Mouse (Mus musculus) small intestine, adult 2 months (tissue): Measurements from ENCODE around the gene Smpdl3b. TPM values are rescaled to one million over a fixed set of nuclear protein-coding genes. Genes with fewer than 3 reads are reported as not detected.
"Not testable (repeated sequence)": the region's sequence is repeated elsewhere in the genome, so short reads cannot be mapped to it uniquely, and the experiment has no call there.

Experiments used
- H3K27ac ChIP-seq: fragments of 200-500 bp; 2 replicates; pipeline ENCODE4 v1.5.1; 2012; ENCODE audit warnings: low read depth, low read length, control low read depth, inconsistent platforms; ENCODE audit not compliant: insufficient read depth
- H3K27me3 ChIP-seq: fragments of 200-500 bp; 2 replicates; pipeline ENCODE4 v1.6.1; 2012; ENCODE audit warnings: mild to moderate bottlenecking, moderate library complexity, low read length, inconsistent platforms; ENCODE audit not compliant: control insufficient read depth, insufficient read depth
- H3K36me3 ChIP-seq: fragments of 200-500 bp; 2 replicates; pipeline ENCODE4 v1.6.1; 2012; ENCODE audit warnings: mild to moderate bottlenecking, low read length, control low read depth, inconsistent platforms; ENCODE audit not compliant: control insufficient read depth, insufficient read depth
- H3K4me1 ChIP-seq: fragments of 200-500 bp; 2 replicates; pipeline ENCODE4 v1.6.1; 2012; ENCODE audit warnings: low read length, inconsistent platforms, mixed read lengths; ENCODE audit not compliant: control insufficient read depth, insufficient read depth, insufficient read length
- H3K4me3 ChIP-seq: fragments of 200-500 bp; 2 replicates; pipeline ENCODE4 v1.5.1; 2012; ENCODE audit warnings: low read depth, mild to moderate bottlenecking, control low read depth, inconsistent platforms, low read length, moderate library complexity
- CTCF ChIP-seq: fragments of 200-500 bp; IDR thresholded peaks from 2 replicates; pipeline ENCODE4 v1.5.1; 2012; ENCODE audit warnings: low read depth, mild to moderate bottlenecking, control low read depth, inconsistent platforms, low read length, moderate library complexity, mixed read lengths; ENCODE audit not compliant: insufficient replicate concordance, insufficient read length; ENCODE audit errors: extremely low read depth
- POLR2A ChIP-seq: fragments of 200-500 bp; IDR thresholded peaks from 2 replicates; pipeline ENCODE4 v1.6.1; 2012; ENCODE audit warnings: low read depth, mild to moderate bottlenecking, control low read depth, inconsistent platforms, low read length, moderate library complexity
- WGBS: fragments of 180-500 bp; shearing (Covaris S2); methylation state at CpG from one replicate; pipeline ENCODE4 v1.1.7; 2018; 5-methylcytosine and 5-hydroxymethylcytosine counted together
- polyA plus RNA-seq: library from polyadenylated mRNA; depleted of rRNA; stranded (reverse); fragments of >200 nt; gene quantifications from 2 replicates; pipeline ENCODE4 v1.2.3, GENCODE M21; 2012

Smpdl3b gene
- polyA plus RNA-seq, 1 experiment, result 126 TPM

GRCm38 (mm10) chr4:132802171-132802637, 45.2 kb upstream of the Smpdl3b start:
- Histone ChIP-seq H3K27ac (peak overlapping the region; percentile 53), H3K4me1 (peaks cover 9% of the 10 kb centered on the region; the same call in 1 of the 2 replicates)

GRCm38 (mm10) chr4:132801176-132802077, 44.4 kb upstream of the Smpdl3b start:
- H3K36me3 ChIP-seq, result no peaks in the 10 kb centered on the region
- H3K27ac ChIP-seq, result peak overlapping the region; percentile 53
- WGBS, result 85% methylated on average over 18 of the region's 18 CpGs
- H3K27me3 ChIP-seq, result no peaks in the 10 kb centered on the region
- no peak overlapping the region for H3K4me3 ChIP-seq
- no peak for TF ChIP-seq CTCF
- TF ChIP-seq POLR2A, result no peak
- H3K4me1 ChIP-seq, result peaks cover 9% of the 10 kb centered on the region; the same call in 1 of the 2 replicates

More at GRCm38 (mm10) chr4:132802171-132802637, 45.2 kb upstream of the Smpdl3b start:
- peak overlapping the region; percentile 21; the same call in 1 of the 2 replicates for H3K4me3 ChIP-seq
- no peak for TF ChIP-seq CTCF
- no peak for TF ChIP-seq POLR2A
- WGBS, result 66% methylated on average over 16 of the region's 16 CpGs
- H3K27me3 ChIP-seq, result no peaks in the 10 kb centered on the region
- no peaks in the 10 kb centered on the region for H3K36me3 ChIP-seq

- H3K27ac ChIP-seq, result no peak overlapping the region
- no peak overlapping the region for H3K4me3 ChIP-seq
- no peaks in the 10 kb centered on the region for H3K36me3 ChIP-seq
- H3K27me3 ChIP-seq, result no peaks in the 10 kb centered on the region
- peaks cover 6% of the 10 kb centered on the region for H3K4me1 ChIP-seq
- 81% methylated on average over 4 of the region's 4 CpGs for WGBS
- TF ChIP-seq POLR2A (no peak), CTCF (no peak)
These were observed 42.8 kb upstream of the Smpdl3b start for GRCm38 (mm10) chr4:132799845-132800244.

- H3K4me3 ChIP-seq, H3K27me3 ChIP-seq, H3K36me3 ChIP-seq, H3K27ac ChIP-seq, H3K4me1 ChIP-seq: not testable (repeated sequence)
- WGBS, result 84% methylated on average over 3 of the region's 3 CpGs
These were observed 41.6 kb upstream of the Smpdl3b start for GRCm38 (mm10) chr4:132798666-132799065.

- Histone ChIP-seq H3K27ac (peak overlapping the region; percentile 65; the same call in 1 of the 2 replicates), H3K36me3 (no peaks in the 10 kb centered on the region), H3K4me3 (no peak overlapping the region), H3K4me1 (peaks cover 4% of the 10 kb centered on the region), H3K27me3 (no peaks in the 10 kb centered on the region)
- TF ChIP-seq CTCF (no peak), POLR2A (no peak)
- 62% methylated on average over 4 of the region's 4 CpGs for WGBS
These were observed 41.0 kb upstream of the Smpdl3b start for GRCm38 (mm10) chr4:132798028-132798427.

GRCm38 (mm10) chr4:132797461-132797860, 40.4 kb upstream of the Smpdl3b start:
- 70% methylated on average over 1 of the region's 1 CpGs for WGBS
- H3K4me1 ChIP-seq, result peaks cover 4% of the 10 kb centered on the region
- H3K27me3 ChIP-seq, result no peaks in the 10 kb centered on the region
- no peaks in the 10 kb centered on the region for H3K36me3 ChIP-seq
- H3K27ac ChIP-seq, result peak overlapping the region; percentile 65
- H3K4me3 ChIP-seq, result no peak overlapping the region
- TF ChIP-seq POLR2A (no peak), CTCF (no peak)

GRCm38 (mm10) chr4:132796196-132796886, 39.3 kb upstream of the Smpdl3b start, which contains the start of gene Themis2:
TSS of gene Themis2 (minus strand) at chr4:132796387.
- TF ChIP-seq CTCF (no peak), POLR2A (peak; percentile 51)
- under 1% methylated on average over 21 of the region's 21 CpGs for WGBS
- Histone ChIP-seq H3K27me3 (no peaks in the 10 kb centered on the region), H3K4me3 (peak within 1 kb of the TSS; percentile 67), H3K36me3 (no peaks in the 10 kb centered on the region), H3K4me1 (peaks cover 3% of the 10 kb centered on the region), H3K27ac (peak within 1 kb of the TSS; percentile 31)
